Mouse (Mus musculus): ENCODE measurements at regions not wholly inside any gene's neighbourhood (a gene's known extent, or its start where the extent isn't known, plus 50 kb on each side); places are given as distances from the start of the nearest gene placed in this dataset.

DNA sequence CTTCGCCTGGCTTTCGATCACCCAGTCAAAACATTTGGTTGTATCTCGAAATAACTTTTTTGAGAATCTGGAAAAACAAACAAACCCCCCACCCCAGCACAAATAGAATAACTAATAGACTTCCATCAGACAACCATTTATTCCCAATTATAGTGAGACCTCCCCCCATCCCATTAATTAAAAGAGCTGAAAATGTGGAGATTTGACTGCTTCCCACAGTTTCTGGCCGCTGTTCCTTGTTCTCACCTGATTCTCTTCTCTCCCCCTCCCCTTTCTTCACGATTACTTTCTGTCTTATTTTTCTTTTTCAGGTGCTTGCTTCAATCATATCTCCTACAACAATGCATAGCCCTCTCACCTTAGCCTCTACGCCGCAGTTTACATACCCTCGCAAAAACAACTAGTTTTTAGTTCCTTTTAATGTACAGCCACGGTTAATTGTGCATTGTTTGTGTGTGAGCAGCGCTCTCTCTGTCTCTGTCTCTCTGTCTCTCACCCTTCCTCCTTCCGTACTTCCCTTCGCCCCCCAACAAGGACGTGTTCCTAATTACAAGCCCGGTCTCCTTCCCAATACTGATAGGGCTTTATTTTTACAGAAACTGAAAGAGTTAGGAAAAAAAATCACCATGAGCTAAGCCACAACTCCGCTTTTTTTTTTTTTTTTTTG, 80.2 kb downstream of the Kcnrg start:
- TF ChIP-seq USF1 (IDR thresholded peaks at IDR 0.05; ENCODE audit: low read depth, low read length) (no peak), MAZ (IDR thresholded peaks at IDR 0.05; ENCODE audit: low read depth, low read length) (peak; percentile 19), USF2 (IDR thresholded peaks at IDR 0.05; ENCODE audit: borderline replicate concordance in 1 of 2, insufficient read depth in 1 of 2, low read depth in 1 of 2, low read length in 2 of 2) (no peak), CHD1 (IDR thresholded peaks at IDR 0.05; ENCODE audit: low read depth, low read length) (peak; percentile 64; the same call in 1 of the 2 replicates)

DNA sequence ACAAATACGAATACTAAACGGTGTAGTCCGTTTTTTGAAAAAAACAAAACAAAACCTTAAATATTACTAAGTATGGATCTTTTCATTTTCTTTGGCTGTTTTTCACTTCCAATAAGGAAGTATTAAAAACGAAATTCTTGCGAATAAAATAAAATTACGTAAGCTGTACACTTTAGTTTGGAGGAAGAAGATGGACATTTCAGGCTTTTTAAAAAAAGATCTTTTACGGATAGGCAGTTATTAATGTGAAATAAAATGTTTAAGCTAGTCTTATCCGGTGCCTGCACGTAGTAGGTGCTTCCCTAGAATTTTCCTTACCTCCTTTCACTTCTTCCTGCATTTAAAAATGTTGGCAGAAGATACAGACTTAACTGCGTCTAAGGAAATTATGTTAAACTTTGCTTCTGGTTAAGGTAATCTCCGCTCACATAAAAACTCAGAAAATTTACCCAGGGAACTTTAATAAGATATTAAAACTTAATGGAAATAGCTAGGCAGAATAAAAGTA, 80.8 kb downstream of the Kcnrg start:
- Histone ChIP-seq H3K9ac (ENCODE audit: control insufficient read depth, low read depth, low read length, poor library complexity, severe bottlenecking) (no peak overlapping the region), H3K79me2 (ENCODE audit: control insufficient read depth, insufficient read depth, low read length, poor library complexity) (peaks cover 2% of the 10 kb centered on the region; the same call in 1 of the 2 replicates), H3K4me3 (ENCODE audit: control insufficient read depth in 1 of 2, insufficient read depth in 1 of 2, low read depth in 2 of 2, low read length in 2 of 2) (no peak overlapping the region), H3K9me3 (replicated peaks; ENCODE audit: insufficient read depth, low read length) (no peaks in the 10 kb centered on the region), H3K27me3 (ENCODE audit: control insufficient read depth in 1 of 2, insufficient read depth in 2 of 2, low read length in 2 of 2) (no peaks in the 10 kb centered on the region), H3K27ac (ENCODE audit: control insufficient read depth, low read depth, low read length) (no peak overlapping the region), H3K4me1 (ENCODE audit: control insufficient read depth in 1 of 2, insufficient read depth in 2 of 2, low read length in 2 of 2) (peaks cover 0 to 25% of the 10 kb centered on the region in 2 experiments; a peak in 2 of 4 replicates), H3K36me3 (ENCODE audit: control insufficient read depth in 1 of 2, insufficient read depth in 2 of 2, low read length in 2 of 2) (peaks cover 0 to 20% of the 10 kb centered on the region in 2 experiments; a peak in 2 of 4 replicates)
- no peak for DNase-seq (ENCODE audit: low read depth, low spot score)
- TF ChIP-seq ZC3H11A (IDR thresholded peaks at IDR 0.05; ENCODE audit: low read depth, low read length) (no peak), MAFK (IDR thresholded peaks at IDR 0.05; ENCODE audit: borderline replicate concordance, low read depth, low read length) (no peak), CHD2 (IDR thresholded peaks at IDR 0.05; ENCODE audit: low read length) (no peak), RAD21 (IDR thresholded peaks at IDR 0.05; ENCODE audit: low read depth, low read length) (no peak), POLR2AphosphoS5 (IDR thresholded peaks at IDR 0.05; ENCODE audit: borderline replicate concordance, low read depth, low read length) (no peak), E2F4 (IDR thresholded peaks at IDR 0.05; ENCODE audit: borderline replicate concordance, low read depth, low read length) (no peak), ETS1 (IDR thresholded peaks at IDR 0.05; ENCODE audit: low read depth, low read length) (no peak), MXI1 (IDR thresholded peaks at IDR 0.05; ENCODE audit: low read depth, low read length) (no peak), BHLHE40 (IDR thresholded peaks at IDR 0.05; ENCODE audit: borderline replicate concordance, low read depth, low read length) (no peak), EP300 (IDR thresholded peaks at IDR 0.05; ENCODE audit: low read depth in 1 of 2, low read length in 2 of 2) (no peak), CTCF (IDR thresholded peaks at IDR 0.05 in 2 of 3, conservative IDR thresholded peaks at IDR 0.05 in 1 of 3; ENCODE audit: control insufficient read depth in 1 of 3, insufficient read depth in 1 of 3, low read depth in 2 of 3, low read length in 3 of 3, poor library complexity in 1 of 3, severe bottlenecking in 1 of 3) (no peak), MAZ (IDR thresholded peaks at IDR 0.05; ENCODE audit: low read depth, low read length) (no peak), KAT2A (conservative IDR thresholded peaks at IDR 0.05; ENCODE audit: low read depth, low read length) (no peak), POLR2A (IDR thresholded peaks at IDR 0.05; ENCODE audit: control insufficient read depth in 1 of 2, insufficient read depth in 1 of 2, low read depth in 1 of 2, low read length in 2 of 2, poor library complexity in 1 of 2) (no peak), MYC (IDR thresholded peaks at IDR 0.05; ENCODE audit: low read depth, low read length) (no peak), TBP (IDR thresholded peaks at IDR 0.05; ENCODE audit: low read depth, low read length) (no peak), ELF1 (IDR thresholded peaks at IDR 0.05; ENCODE audit: low read depth, low read length) (no peak)

More for the DNA sequence above, 80.2 kb downstream of the Kcnrg start:
- no peaks in the 10 kb centered on the region for H3K9me3 ChIP-seq (replicated peaks; ENCODE audit: insufficient read depth, low read length)
- H3K27me3 ChIP-seq (ENCODE audit: control insufficient read depth in 1 of 2, insufficient read depth in 2 of 2, low read length in 2 of 2), result no peaks in the 10 kb centered on the region
- H3K79me2 ChIP-seq (ENCODE audit: control insufficient read depth, insufficient read depth, low read length, poor library complexity), result peaks cover 8% of the 10 kb centered on the region; the same call in 1 of the 2 replicates
- H3K4me1 ChIP-seq (ENCODE audit: control insufficient read depth in 1 of 2, insufficient read depth in 2 of 2, low read length in 2 of 2), result peaks cover 0 to 21% of the 10 kb centered on the region in 2 experiments; a peak in 2 of 4 replicates
- peak overlapping the region; percentile 68 to 72 for H3K4me3 ChIP-seq (ENCODE audit: control insufficient read depth in 1 of 2, insufficient read depth in 1 of 2, low read depth in 2 of 2, low read length in 2 of 2)
- no peak overlapping the region for H3K27ac ChIP-seq (ENCODE audit: control insufficient read depth, low read depth, low read length)
- peak; percentile 15 for DNase-seq (ENCODE audit: low read depth, low spot score)
- peak overlapping the region; percentile 72 for H3K9ac ChIP-seq (ENCODE audit: control insufficient read depth, low read depth, low read length, poor library complexity, severe bottlenecking)
- H3K36me3 ChIP-seq (ENCODE audit: control insufficient read depth in 1 of 2, insufficient read depth in 2 of 2, low read length in 2 of 2), result peaks cover 0 to 14% of the 10 kb centered on the region in 2 experiments; a peak in 2 of 4 replicates

Data from MEL (cell line).